Mouse (Mus musculus) midbrain, embryonic 16.5 days (tissue): ENCODE data around the gene Mrpl9. TPM values are rescaled to one million over a fixed set of nuclear protein-coding genes. Genes with fewer than 3 reads are reported as not detected.

Experiments
- ATAC-seq: fragments of 200-750 bp; cut with Nextera tagmentation; 2 replicates; pipeline ENCODE4 v1.8.0; 2017; ENCODE audit warnings: moderate TSS enrichment
- H3K27ac ChIP-seq: fragments of 300-500 bp; sonication (generic); 2 replicates; pipeline ENCODE4 v1.5.1; 2014; ENCODE audit warnings: mild to moderate bottlenecking, low read length, mixed read lengths
- H3K27me3 ChIP-seq: fragments of 300-500 bp; sonication (generic); 2 replicates; pipeline ENCODE4 v1.6.1; 2014; ENCODE audit warnings: low read depth, low read length, mixed read lengths; ENCODE audit not compliant: control insufficient read depth, insufficient read depth
- H3K36me3 ChIP-seq: fragments of 300-500 bp; sonication (generic); 2 replicates; pipeline ENCODE4 v1.6.1; 2014; ENCODE audit warnings: mild to moderate bottlenecking, low read length, moderate library complexity, mixed read lengths; ENCODE audit not compliant: control insufficient read depth, insufficient read depth
- H3K4me1 ChIP-seq: fragments of 300-500 bp; sonication (generic); 2 replicates; pipeline ENCODE4 v1.6.1; 2014; ENCODE audit warnings: mild to moderate bottlenecking, low read length, mixed read lengths; ENCODE audit not compliant: control insufficient read depth, insufficient read depth
- H3K4me2 ChIP-seq: fragments of 300-500 bp; sonication (generic); 2 replicates; pipeline ENCODE4 v1.6.1; 2014; ENCODE audit warnings: mild to moderate bottlenecking, low read length, mixed read lengths
- H3K4me3 ChIP-seq: fragments of 300-500 bp; sonication (generic); 2 replicates; pipeline ENCODE4 v1.5.1; 2014; ENCODE audit warnings: low read depth, mild to moderate bottlenecking, low read length, moderate library complexity, mixed read lengths
- H3K9ac ChIP-seq: fragments of 300-500 bp; sonication (generic); 2 replicates; pipeline ENCODE4 v1.6.1; 2014; ENCODE audit warnings: low read depth, low read length, mixed read lengths
- H3K9me3 ChIP-seq: fragments of 300-500 bp; sonication (generic); replicated peaks from 2 replicates; pipeline ENCODE4 v1.6.1; 2014; ENCODE audit warnings: mild to moderate bottlenecking, low read length, mixed read lengths; ENCODE audit not compliant: control insufficient read depth, poor library complexity, severe bottlenecking
- WGBS: fragments of 180-500 bp; shearing (Covaris S2); extraction: QIAGEN DNeasy Blood & Tissue Kit; methylation state at CpG from one replicate; pipeline ENCODE4 v1.1.7; 2014; 5-methylcytosine and 5-hydroxymethylcytosine counted together
- polyA plus RNA-seq: library from polyadenylated mRNA; unstranded; fragments of >200 nt; fragmentation: Nextera tagmentation; extraction: Ambion mirVana; gene quantifications from 2 replicates; pipeline ENCODE4 v1.2.1, GENCODE M21; 2015

Gene Mrpl9
- polyA plus RNA-seq, 1 experiment from 2014 or later = 55.1 TPM

DNA sequence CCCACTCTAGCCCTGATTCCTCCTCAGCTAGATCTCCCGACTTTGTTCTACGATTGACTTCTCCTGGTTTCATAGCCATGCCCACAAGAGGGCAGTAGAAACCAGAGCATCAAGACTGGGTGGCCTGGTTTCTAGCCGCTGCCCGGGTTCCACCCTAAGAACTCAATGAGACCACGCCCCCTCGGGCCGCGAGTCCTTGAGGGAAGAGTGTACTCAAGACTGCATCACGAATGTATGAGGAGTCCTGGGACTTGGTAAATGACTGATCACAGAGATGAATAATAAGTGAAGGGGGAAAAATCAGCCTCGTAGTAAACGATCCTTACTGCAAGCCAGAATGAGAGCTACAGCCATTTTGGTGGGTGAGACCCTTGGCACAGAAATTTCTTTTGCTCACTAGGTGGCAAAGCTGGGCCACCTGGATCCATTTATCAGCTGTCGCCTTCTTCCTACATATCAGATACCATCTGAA, 13.4 kb downstream of the Mrpl9 start:
- H3K4me3 ChIP-seq = peak overlapping the region; percentile 41
- WGBS = 1% methylated on average over 12 of the region's 12 CpGs
- no peaks in the 10 kb centered on the region; the same call in 1 of the 2 replicates for H3K4me1 ChIP-seq
- peak overlapping the region; percentile 30; the same call in 1 of the 2 replicates for H3K9ac ChIP-seq
- H3K27ac ChIP-seq = peak overlapping the region; percentile 43
- H3K27me3 ChIP-seq = no peaks in the 10 kb centered on the region
- no peaks in the 10 kb centered on the region; the same call in 1 of the 2 replicates for H3K9me3 ChIP-seq
- H3K36me3 ChIP-seq = no peaks in the 10 kb centered on the region
- H3K4me2 ChIP-seq = peak overlapping the region; percentile 43
- ATAC-seq = peak; percentile 94

DNA sequence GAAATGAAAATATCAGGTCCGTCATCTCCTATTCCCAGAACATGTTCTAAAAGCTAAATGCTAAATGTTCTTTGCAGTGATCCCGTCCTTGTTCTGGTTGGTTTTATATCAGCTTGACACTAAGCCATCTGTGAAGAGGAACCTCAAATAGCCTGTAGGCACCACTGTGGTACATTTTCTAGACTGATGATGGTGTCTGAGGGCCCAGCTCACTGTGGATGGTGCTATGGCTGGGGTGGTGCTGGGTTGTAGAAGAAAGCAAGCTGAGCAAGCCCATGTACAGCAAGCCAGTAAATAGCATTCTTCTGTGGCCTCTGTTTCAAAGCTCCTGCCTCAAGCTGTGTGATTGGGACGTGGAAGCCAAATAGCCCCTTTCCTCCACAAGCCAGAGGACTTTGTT, 13.9 kb downstream of the Mrpl9 start:
- H3K4me3 ChIP-seq = peak overlapping the region; percentile 41
- peak overlapping the region; percentile 43 for H3K27ac ChIP-seq
- H3K36me3 ChIP-seq = no peaks in the 10 kb centered on the region
- H3K27me3 ChIP-seq = no peaks in the 10 kb centered on the region
- no peaks in the 10 kb centered on the region; the same call in 1 of the 2 replicates for H3K9me3 ChIP-seq
- H3K4me2 ChIP-seq = peak overlapping the region; percentile 43; the same call in 1 of the 2 replicates
- peak overlapping the region; percentile 13; the same call in 1 of the 2 replicates for H3K9ac ChIP-seq
- H3K4me1 ChIP-seq = no peaks in the 10 kb centered on the region; the same call in 1 of the 2 replicates
- WGBS = 59% methylated on average over 3 of the region's 3 CpGs
- peak; percentile 44 for ATAC-seq

DNA sequence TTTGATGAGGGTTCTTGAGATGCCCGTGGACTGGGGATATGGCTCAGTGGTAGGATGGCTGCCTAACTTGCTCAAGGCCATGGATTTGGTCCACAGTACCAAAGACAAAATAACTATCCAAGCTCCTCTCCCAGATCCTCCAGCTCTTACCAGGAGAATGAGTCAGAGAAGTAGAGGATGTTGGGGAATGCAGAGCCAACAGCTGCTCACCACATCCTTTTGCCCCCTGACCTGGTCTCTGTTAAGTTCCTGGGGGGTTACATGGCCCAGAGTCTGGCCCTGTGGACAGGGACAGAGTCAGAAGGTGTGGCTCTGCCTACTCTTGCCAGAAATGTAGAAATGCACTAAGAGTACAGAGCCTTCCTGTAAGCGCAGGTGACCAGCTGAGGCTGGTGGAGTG, 16.7 kb downstream of the Mrpl9 start:
- no peak overlapping the region for H3K4me2 ChIP-seq
- no peak overlapping the region for H3K4me3 ChIP-seq
- 96% methylated on average over 2 of the region's 2 CpGs for WGBS
- peaks cover 16% of the 10 kb centered on the region for H3K4me1 ChIP-seq
- H3K9ac ChIP-seq = no peak overlapping the region
- H3K27me3 ChIP-seq = no peaks in the 10 kb centered on the region
- no peaks in the 10 kb centered on the region; the same call in 1 of the 2 replicates for H3K9me3 ChIP-seq
- no peak overlapping the region for H3K27ac ChIP-seq
- H3K36me3 ChIP-seq = no peaks in the 10 kb centered on the region
- ATAC-seq = no peak

DNA sequence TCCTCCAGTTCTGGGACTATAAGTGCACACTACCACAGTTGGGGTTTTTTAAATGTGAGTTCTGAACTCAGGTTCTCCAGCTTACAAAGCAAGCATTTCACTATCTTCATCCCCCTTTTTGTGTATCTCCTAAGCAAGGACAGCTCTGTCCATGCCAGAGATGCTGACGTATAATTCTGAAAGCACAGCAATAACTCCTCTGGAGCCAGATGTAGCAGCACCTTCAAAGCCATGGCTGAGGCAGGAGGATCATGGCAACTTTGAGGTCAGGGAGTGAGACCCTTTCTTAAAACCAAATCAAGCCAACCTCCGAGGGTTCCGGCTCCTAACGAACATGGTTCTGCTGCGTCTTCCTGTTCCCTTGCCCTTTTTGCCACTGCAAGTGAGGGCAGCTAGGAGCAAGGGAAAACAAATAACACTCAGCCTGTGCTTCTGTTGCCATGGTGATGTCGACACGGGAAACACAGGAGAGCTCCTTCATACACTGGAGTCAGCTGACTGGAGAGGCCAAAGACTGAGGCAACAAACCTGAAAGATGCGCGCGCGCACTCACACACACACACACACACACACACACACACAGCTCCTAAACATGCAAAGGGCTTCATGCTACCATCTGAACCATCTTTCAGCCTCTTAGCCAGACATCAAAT, 20.9 kb downstream of the Mrpl9 start:
- H3K4me2 ChIP-seq = peak overlapping the region; percentile 5; the same call in 1 of the 2 replicates
- 19% methylated on average over 11 of the region's 11 CpGs for WGBS
- peaks cover 28% of the 10 kb centered on the region for H3K4me1 ChIP-seq

DNA sequence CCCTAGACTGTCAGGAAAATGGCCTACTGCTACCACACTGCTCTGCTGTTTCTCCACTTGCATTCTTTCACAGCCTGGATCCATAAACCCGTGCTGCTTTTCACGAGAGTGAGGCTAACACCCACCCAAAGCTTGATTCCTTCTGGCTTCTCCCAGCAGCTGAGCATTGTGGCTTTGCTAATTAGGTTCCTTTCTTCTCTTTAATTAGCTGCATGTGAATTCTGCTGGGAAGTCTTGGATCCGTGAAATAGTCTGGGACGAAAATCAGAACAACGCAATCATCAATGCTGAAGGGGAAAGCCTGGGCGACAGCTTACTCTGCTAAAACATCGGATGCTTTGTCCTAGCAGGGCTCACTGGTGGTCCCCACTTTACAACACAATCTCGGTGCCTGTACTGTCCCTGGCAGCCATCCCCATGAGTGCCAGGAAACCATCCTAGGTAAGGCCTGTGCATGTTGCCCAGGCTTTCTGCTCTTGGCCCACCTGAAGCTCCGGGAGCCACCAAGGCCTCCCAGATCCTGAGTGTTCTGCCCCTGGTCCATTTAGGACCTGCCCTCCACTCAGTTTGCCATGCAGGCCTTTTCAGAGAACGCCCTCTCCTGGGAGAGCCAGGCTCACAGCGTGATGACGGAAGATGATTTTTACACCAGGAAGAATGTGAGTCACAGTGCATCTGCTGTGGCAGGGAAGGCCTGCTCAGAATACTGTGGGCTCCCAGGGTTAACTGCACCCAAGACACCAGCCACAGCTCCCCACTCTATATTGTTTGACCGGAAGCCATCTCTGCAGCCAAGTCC, 22.7 kb downstream of the Mrpl9 start:
- Histone ChIP-seq H3K36me3 (no peaks in the 10 kb centered on the region), H3K27me3 (no peaks in the 10 kb centered on the region), H3K9ac (peak overlapping the region; percentile 32), H3K4me3 (no peak overlapping the region), H3K4me2 (no peak overlapping the region), H3K4me1 (peaks cover 28% of the 10 kb centered on the region), H3K9me3 (no peaks in the 10 kb centered on the region), H3K27ac (peak overlapping the region; percentile 86)
- 34% methylated on average over 13 of the region's 13 CpGs for WGBS
- peak; percentile 71 for ATAC-seq

More for the DNA sequence above, 20.9 kb downstream of the Mrpl9 start:
- Histone ChIP-seq H3K36me3 (no peaks in the 10 kb centered on the region), H3K9ac (0 out of 2 replicates have a peak overlapping the region, but pooled peaks have one; percentile 2), H3K27ac (peak overlapping the region; percentile 86), H3K27me3 (no peaks in the 10 kb centered on the region), H3K9me3 (no peaks in the 10 kb centered on the region), H3K4me3 (no peak overlapping the region)
- ATAC-seq = peak; percentile 84

DNA sequence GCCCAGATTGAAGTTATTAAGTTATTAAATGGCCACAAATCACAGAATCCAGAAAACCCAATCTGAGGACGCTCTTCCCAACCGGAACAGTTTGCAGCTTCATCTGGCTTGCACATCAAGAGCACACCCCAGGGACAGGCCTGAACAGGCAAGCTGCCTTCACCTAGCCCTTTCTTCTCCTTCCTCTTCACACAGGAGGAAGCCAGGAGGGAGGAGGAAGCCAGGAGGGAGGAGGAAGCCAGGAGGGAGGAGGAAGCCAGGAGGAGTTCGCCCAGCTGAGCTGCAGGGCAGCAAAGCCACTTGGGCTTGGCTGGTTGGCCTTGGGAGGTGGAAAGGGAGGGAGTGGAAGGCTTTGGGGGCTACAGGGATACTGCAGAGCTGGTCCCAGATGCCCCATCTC, 25.8 kb downstream of the Mrpl9 start:
- Histone ChIP-seq H3K9ac (no peak overlapping the region), H3K27me3 (no peaks in the 10 kb centered on the region), H3K27ac (no peak overlapping the region), H3K36me3 (no peaks in the 10 kb centered on the region), H3K4me3 (no peak overlapping the region), H3K4me2 (no peak overlapping the region), H3K4me1 (peaks cover 36% of the 10 kb centered on the region), H3K9me3 (no peaks in the 10 kb centered on the region)
- WGBS = 69% methylated on average over 3 of the region's 3 CpGs
- no peak for ATAC-seq

DNA sequence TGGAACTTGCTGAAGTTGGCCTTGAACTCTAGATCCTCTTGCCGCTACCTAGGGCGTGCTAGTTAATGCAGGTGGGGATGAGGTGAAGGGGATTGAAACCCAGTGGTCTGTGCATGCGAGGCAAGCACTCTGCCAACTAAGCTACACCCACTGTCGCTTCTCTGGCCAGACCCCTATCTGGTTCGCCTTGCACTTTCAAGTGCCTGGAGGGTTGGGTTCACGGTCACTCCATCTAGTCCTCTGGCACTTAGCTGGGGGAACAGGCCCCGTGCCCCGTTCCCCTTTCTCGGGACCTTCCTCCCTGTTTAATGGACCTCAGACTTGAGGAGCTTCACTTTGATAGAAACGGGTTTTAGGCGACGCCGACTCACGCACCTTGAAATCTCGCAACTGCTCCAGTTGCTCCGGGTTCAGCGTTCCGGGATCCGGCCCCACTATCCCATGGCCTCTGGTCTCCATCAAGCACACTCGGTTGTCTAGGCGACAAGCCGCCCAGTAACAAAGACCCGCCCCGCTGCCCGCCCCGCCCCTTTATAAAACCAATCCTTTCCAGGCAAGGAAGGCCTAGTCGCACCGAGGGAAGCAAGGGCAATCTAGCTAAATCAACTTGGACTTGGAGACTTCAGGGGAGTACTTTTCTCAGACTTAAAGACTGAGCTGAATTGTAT, 29.5 kb downstream of the Mrpl9 start:
- H3K4me3 ChIP-seq = peak overlapping the region; percentile 31
- 0 out of 2 replicates have a peak, but pooled peaks have one; percentile 29 for ATAC-seq
- 0 out of 2 replicates have a peak overlapping the region, but pooled peaks have one; percentile 39 for H3K27ac ChIP-seq

DNA sequence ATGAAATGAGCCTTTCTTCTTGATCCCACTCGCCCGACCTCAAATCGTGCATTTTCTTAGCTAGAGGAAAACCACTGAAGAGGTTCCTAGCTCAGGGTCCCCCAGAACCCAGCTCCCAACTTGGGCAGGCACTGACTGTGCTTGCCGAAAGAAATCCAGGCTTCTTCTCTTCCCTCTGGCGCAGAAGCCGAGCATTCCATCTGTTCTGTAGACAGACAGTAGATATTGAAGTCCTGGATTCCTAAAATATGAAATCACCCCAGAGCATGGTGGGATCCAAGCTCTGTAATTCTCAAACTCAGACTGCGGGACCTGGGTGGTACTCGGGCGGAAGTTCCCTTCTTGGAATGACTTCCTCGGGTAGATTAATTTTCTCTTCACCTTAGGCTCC, 30.0 kb downstream of the Mrpl9 start:
- Histone ChIP-seq H3K4me2 (peak overlapping the region; percentile 53; the same call in 1 of the 2 replicates), H3K4me1 (peaks cover 21% of the 10 kb centered on the region; the same call in 1 of the 2 replicates), H3K9ac (peak overlapping the region; percentile 22; the same call in 1 of the 2 replicates), H3K27ac (0 out of 2 replicates have a peak overlapping the region, but pooled peaks have one; percentile 39), H3K36me3 (no peaks in the 10 kb centered on the region), H3K27me3 (no peaks in the 10 kb centered on the region), H3K4me3 (no peak overlapping the region), H3K9me3 (no peaks in the 10 kb centered on the region)
- WGBS = 47% methylated on average over 10 of the region's 10 CpGs
- ATAC-seq = no peak

More for the DNA sequence above, 29.5 kb downstream of the Mrpl9 start:
- peak overlapping the region; percentile 31 for H3K9ac ChIP-seq
- H3K27me3 ChIP-seq = no peaks in the 10 kb centered on the region
- 11% methylated on average over 28 of the region's 28 CpGs for WGBS
- peak overlapping the region; percentile 53 for H3K4me2 ChIP-seq
- no peaks in the 10 kb centered on the region for H3K36me3 ChIP-seq
- peaks cover 21% of the 10 kb centered on the region; the same call in 1 of the 2 replicates for H3K4me1 ChIP-seq
- no peaks in the 10 kb centered on the region for H3K9me3 ChIP-seq
